Mouse (Mus musculus) layer of hippocampus, postnatal 25 days (tissue): ENCODE results near the gene Naa80. TPM values are rescaled to one million over a fixed set of nuclear protein-coding genes. Genes with fewer than 3 reads are reported as not detected.
A peak's percentile ranks its signal among the peaks of the same experiment; 100 is the strongest.

Experiments used
- DNase-seq, 2 experiments: peaks; one replicate each; pipeline ENCODE4 v3.0.0; 2022; ENCODE audit warnings: mixed read lengths in 2 of 2, low spot score in 1 of 2; ENCODE audit errors: extremely low spot score in 1 of 2
- total RNA-seq, 2 experiments: library from RNA; stranded (reverse); gene quantifications; 2 replicates each; pipeline ENCODE4 v1.2.3; 2021

The Naa80 gene
- total RNA-seq, 2 experiments from 2014 or later: 11.3 to 13.3 TPM

DNA sequence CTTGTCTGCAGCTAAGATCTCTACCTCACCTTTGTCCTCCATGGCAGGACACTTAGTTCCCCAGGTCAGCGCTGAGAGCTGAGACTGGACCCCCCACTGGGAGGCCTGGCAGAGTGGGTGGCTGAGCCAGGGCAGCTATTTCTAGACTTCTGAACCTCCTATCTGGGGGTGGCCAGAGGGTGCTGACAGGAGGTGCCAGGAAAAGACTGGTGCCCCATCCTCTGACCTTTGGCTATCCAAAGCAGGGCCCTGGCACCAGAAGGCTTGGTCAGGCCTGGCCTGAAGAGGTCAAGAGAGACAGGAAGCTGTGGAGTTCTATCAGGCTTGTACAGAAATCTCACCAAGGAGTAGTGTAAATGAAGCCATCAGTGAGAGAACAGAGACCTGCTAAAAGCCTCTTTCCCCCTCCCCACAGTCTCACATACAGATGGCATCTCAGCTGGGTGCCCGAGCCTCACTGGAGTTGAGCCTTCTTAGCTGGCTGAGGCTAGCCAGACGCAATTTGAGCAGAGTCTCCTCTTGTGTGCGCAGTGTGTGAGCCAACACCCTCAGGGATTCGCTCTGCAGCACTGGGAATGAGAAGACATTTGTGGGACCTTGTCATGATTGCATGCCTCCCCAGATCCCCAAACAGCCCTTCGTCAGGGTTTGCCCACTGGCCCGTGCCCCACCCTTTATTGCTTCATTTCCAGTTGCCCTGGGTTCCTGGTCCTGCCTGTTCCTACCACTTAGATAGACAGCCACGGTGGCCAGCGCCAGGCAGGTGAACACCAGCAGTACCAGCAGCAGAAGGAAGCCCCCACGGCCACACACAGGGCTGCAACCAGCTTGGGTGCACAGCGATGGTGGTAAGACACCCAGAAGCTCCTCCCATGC is 14.7 kb downstream of the Naa80 start:
- no peak for DNase-seq

DNA sequence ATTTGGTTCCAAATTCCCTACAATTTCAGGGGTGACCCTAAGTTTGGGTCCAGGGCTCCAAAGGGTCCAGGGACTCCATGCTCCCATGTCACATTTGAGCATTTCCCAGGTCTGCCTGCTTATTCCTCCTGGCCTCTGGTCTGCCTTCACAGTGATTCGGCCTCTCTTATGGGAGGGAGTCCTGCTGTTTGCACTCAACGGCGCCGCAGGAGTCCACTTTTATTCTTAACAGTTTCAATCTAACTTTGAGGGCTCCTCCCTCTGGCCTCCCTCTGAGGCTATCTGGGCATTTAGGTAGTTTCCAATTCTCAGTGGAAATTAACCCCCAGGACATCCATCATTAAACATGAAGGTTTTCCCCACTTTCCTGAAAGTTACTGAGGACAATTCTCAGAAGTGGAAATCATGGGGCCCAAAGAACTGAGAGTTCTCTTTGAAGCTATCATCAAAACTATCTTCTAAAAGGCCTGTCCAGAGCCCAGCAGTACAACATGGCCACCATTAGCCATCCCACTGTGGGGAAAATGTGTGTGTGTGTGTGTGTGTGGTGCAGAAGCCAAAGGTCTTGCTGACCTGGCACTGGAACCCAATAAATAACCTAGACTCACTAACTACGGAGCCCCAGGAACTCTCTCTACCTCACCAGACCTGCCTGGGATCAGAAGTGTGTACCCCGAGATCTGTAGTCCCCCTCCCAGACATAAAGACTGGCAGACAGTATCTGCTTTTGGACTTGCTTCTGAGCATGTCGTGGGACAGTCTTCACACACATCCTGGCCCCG is 15.8 kb downstream of the Naa80 start:
- no peak for DNase-seq

DNA sequence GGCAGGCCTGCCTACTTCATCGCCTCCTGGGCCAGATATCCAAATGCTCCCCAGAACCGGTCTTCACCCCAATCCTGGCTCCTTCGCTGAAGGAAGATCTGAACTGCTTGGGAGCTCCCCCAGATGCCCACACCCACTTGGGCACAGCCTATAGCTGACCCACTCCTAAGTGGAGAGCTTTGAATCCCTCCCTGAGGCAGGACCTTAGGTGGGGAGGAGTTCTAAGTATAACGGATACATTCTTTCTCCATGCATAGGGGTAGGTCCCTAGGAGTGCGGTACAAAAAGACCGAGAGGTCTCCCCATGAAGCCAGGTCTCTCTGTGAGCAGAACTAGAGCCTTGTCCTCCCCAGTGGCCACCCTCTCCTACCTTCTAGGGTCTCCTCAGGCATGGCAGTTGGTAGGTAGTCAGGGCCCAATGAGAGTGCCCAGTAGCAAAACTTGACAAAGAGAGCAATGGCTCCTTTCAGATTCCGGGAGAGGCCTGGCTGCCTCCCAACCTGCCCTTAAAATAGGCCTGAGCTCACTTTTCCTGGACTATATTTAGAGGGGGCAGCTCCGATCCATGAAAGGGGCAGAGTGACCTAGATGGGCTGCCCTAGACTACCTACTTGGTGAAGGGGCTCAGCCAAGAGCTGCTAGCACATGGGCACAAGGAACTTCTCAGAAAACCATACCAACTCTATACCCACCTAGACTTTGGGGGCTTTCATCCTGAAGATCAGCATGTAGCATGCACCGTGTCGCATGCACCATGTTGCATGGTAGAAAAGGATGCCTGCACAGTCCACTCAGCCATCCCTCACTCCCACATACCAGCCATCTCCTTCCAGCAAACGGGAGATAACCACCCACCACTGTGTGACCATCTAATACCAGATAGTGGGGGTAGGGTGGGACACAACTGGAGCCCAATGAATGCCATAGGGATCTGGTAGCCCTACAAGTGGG is 18.2 kb downstream of the Naa80 start:
- no peak for DNase-seq

DNA sequence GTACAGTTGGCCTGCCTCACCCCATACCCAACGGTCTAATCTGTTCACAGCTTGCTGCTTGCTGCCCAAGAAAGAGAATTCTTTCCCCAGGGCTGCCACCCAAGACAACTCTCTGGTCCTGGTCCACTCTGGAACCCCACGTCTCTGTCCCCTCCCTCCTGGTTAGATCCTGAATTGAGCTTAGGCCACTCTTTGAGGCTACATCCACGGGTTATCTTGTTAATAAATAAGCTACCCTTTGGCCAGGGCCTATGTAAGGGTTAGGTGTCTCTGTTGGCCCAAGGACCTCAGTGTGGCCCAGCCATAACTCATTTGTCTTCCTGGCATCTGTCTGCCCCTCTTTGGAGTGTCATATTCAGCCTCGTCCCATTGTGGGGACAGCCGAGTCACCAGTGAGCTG is 19.7 kb downstream of the Naa80 start:
- DNase-seq: no peak

DNA sequence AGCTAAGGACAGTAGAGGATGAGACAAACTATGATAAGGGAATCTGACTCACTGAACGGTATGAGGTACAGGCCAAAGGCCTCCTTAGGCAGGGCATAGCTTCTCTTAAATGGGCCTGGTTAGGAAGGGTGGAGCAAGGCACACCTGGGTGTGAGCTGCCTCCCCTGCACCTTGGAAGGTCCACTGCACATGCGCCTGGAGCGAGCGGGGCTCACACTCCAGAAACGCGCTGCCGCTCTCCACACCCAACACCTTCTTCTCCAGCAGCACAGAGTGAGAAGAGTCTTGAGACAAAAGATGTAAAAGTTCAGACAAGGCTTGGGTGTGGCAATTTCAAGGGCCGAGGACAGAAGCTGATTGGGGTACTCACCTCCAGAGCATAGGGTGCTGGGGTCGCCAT is 20.7 kb downstream of the Naa80 start:
- DNase-seq: no peak

DNA sequence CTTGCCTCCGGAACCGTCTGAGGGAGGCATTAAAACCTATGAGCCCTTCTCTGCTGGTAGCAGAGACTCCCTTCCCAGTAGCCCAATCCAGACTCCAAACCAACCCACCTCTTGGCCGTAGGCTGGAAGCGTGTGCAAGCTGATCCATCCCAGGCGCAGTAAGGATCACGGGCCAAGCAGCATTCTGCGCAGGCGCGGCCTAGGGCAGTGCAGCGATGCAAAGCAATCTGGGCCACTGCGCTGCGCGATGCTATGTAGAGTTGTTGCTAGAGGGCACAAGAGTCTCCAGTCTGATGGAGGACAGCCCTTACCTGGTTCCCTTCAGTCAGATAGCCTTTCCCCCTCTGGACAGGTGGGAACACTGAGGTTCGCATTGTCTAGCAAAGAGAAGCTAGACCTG is 21.2 kb downstream of the Naa80 start:
- no peak for DNase-seq

DNA sequence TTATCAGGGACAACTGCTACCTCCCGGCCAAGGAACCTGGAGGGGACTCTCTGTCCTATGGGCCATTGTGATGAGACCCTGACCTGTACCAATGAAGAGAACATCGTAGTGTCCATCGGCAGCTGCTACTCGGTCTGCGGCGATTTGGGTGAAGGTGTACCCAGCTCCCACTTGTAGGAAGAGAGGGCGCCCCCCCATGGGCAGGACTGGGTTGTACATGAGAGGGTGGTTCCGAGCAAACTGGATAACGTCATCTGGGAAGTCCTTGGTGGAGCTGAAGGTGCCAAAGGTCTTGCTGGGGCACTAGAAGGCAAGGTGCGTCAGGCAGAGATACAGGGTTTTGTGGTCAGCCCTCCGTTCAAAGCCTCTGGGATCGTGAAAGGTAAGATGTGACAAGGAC is 22.1 kb downstream of the Naa80 start:
- DNase-seq: no peak

DNA sequence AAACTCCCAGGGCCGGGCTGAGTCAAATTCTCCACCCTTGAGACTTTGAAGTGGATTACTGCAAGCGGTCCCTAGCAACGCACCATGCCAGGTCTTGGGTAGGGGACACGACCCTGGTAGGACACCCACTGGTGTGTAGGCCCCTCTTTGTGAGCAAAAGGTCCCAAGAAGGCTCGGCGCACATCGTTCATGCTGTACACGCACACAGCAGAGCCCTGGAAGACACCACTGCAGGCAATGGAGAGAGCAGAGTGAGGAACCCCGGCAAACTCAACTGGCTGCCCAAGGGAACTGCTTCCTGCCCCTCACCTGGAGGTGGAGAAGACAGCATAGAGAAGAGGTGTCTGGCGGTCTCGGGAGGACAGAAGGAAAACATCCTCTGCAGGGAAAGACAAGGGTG is 22.6 kb downstream of the Naa80 start:
- DNase-seq: no peak

DNA sequence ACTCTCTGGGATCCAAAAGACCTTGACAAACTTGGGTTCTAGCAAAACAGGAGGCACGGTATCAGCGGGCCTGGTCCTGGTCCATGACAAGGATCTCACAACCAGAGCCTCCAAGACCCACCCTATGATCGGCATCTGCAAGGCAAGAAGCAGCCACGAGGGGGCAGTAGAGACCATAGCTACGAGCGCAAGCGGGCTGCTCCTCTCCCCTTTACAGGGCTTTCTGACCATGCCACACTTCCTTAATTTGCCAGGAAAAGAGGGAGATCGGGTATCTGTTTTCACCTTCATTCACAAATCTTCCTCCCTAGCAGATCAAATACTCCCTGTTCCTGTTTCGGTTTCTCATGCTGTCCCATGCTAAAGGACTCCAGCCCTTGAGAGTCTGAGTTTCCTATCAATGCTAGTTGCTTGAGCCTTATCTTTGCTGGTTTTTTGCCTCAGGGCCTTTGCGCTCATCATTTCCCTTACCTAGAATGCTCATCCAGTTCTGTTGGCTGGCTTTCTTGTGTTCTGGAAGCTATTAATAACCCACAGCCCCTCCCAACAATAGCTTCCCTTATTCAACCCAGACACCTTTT is 23.5 kb downstream of the Naa80 start:
- DNase-seq: peak; percentile 96 to 100

DNA sequence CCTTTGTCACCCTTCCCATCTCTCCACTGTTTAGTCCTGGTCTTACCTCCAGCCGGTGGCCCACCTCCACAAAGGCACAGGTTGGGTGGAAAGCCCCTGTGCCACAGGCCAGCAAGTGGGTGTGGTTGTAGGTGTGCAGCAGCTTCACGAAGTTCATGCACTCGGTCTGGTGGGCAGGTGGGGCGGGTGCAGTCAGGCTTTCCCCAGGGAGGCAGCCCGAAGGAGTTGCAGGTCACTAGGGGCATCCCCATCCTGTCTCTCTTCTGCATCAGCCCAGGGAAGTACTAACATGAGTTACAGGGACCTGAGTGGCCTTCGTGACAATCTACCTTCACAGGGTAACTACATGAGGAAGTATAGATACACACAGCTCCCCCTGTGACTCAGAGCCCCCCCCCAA is 24.6 kb downstream of the Naa80 start:
- DNase-seq: no peak

DNA sequence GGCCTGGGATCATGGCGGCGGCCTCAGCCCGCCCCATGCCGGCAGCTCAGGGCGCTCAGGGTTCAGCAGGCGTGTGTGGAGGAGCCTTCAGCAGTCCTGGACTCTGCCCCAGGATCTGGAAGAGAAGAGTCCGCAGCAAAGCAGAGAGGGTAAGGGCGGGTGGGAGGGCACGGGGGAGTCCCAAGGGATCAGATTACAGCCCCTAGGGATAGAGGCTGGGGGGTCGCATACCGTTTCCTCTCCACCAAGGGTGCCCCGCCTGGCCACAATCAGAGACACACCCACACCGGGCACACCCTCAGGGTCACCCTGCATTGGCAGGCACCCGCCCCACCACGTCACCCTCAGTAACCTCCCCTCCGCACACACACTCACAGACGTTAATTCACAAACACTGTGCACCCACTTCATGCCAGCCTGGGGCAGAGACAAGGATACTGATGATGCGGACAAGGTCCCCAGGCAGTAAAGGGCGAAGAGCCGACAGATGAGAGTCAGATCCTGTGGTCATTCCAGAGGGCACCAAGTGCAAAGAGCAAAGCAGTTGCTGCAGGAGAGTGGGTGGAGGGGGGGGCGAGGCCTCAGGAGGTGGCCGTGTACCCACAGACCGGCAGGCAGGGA is 26.5 kb downstream of the Naa80 start:
- DNase-seq: no peak

DNA sequence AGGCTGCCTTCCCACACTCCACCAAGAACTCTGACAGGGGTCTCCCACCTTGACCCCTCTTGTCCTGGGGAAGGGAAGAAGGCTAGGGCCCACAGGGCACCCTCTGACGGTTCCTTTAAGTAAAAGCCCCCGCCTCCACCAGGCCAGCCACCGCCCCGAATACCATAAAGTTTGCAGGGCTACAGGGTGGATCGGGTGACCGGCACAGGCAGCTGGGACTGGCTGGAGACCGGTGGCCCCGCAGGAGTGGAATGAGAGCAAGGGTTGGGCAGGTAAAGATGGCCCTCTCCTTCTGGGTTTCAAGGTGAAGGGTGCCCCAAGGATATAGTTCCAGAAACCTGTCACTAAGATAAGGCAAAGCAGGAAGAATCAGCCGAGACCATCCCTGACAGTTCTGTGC is 27.9 kb downstream of the Naa80 start:
- no peak for DNase-seq

DNA sequence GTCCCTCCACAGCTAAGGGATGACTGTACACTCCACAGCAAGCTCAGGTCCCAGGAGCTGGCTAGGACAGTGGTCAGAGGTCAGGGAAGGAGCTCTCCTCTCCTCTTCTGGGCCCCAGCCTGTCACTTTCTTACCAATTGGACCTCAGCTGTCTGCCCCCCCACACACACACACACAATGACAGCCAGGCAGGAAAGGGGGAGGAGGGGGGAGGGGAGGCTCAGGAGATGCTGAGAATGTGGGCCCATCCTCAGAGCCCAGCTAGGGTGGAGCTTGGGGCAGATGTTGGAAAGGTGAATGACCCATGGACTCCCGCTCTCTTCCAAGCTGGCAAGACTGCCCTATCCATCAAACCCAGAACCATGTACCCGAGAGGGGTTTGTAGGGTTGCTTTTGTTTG is 28.3 kb downstream of the Naa80 start:
- no peak for DNase-seq

DNA sequence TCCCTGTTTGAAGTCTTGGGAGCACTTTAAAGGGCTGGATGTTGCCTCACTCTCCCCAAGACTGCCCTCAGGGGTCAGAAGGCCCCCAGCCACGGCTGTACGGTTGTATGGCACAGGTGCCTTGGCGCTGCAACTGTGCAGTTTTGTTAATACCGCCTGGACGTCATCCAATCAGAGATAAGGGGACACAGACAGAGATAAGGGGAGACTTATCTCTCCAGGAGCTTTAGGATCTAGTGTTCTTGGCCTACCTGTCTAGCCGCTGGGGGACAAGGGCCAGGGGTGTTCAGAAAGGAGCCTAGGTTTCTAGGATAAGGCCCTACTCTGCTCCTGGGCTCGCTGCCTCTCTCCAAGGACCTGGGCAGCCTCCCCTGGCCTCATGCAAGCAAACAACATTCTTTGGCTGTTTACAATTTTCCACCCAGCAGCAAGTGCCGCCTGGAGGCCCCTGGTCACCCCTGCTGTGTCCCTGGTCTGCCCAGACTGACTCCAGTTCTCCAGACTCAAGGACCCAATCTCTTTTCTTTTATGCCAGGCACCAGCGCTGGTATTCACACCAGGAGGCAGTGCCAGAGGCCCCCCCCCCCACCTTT is 29.1 kb downstream of the Naa80 start:
- no peak for DNase-seq

DNA sequence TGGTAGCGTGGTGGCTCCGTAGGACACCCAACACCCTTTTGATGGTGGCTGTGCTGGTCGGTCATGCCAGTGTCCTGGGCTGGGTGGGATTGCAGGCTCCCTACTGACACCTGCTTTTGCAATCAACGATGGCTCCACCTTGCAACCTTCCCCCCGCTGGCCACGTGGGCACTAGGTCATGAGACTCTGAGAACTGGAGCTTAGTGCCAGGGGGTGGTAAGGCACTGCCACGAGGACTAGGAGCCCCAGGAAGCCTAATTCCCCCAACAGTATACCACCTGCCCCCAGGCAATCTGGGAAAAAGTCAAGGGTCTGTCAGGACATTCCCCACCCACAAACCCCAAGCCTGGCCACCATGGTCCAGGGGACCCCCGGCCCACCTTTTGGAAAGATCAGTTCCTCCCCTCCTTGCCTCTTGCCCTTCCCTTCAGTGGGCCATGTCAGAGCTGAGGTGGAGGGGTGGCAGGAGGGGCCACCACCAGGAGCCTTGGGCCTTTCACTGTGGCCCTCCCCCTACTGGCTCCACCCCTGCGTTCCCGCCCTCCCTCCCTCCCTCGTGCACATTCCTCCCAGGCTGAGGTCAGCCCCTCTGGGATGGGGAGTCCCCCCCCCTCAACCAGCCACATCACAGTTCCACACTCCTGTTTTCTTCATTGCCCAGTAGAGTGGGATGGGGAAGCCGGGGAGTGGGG is 30.2 kb downstream of the Naa80 start, which contains the start of gene Sema3b:
Gene Sema3b, minus strand, starts transcription at position 489 of the 692 bp plus-strand sequence.
- DNase-seq: no peak

DNA sequence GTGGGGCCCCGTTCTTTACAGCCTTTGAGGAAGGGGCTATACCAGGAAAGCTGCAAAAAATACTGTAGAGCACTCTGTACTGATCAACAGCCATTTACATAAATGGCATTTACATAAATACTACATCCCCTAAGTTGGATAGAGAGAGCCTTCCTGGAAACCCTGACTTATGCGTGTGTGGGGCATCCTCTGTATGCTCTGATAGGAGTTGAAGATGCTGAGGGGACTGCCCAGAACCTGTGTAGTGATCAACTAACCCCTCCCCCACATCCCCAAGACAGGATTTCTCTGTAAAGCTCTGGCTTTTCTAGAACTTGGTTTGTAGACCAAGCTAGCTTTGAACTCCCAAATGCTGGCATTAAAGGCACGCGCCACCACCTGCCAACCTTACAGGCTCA is 30.7 kb downstream of the Naa80 start:
- no peak for DNase-seq

DNA sequence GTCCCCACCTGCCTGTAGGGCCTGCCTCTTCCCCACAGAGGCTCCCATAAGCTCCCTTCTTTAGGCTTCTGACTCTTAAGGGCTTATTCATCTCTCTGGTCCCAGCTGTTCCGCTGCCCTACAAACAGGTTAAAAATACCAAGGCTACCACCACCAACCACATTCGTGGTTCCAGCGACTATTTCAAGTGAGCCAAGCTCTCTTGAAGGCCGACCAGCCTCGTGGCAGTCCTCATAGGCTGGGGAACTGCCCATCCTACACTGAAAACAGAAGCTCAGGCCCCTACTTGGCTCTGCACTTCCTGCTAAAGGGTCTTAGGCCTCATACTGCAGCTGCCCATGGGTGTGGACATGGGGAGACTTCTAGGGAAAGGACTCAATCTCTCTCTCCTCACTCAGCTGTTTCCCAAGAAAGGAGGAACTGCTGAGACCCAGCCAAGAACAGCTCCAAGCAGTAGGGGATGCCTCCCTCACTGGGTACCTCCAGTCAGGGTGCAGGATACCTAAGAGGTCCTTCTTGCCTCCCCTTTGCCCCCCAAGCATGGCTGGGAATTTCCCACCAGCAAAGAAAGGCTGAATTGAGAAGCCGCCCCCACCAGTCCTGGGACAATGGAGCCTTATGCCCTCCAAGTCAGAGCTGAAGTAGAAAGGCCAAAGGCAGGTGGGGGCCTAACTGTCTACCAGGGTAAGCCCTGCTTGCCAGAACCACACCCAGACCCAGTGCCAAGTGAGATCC is 32.9 kb downstream of the Naa80 start:
- peak in 1 of 2 experiments; percentile 34 for DNase-seq
